Mouse (Mus musculus) liver, postnatal 0 days (tissue): ENCODE data around the gene Gstp3.

Experiments used
- CTCF ChIP-seq: sonication (generic); IDR thresholded peaks from 2 replicates; pipeline ENCODE4 v1.5.1; 2016; ENCODE audit warnings: antibody characterized with exemption, low read depth
- EP300 ChIP-seq: IDR thresholded peaks from 2 replicates; pipeline ENCODE4 v1.6.1; 2016; ENCODE audit warnings: antibody characterized with exemption, low read depth, mild to moderate bottlenecking

DNA sequence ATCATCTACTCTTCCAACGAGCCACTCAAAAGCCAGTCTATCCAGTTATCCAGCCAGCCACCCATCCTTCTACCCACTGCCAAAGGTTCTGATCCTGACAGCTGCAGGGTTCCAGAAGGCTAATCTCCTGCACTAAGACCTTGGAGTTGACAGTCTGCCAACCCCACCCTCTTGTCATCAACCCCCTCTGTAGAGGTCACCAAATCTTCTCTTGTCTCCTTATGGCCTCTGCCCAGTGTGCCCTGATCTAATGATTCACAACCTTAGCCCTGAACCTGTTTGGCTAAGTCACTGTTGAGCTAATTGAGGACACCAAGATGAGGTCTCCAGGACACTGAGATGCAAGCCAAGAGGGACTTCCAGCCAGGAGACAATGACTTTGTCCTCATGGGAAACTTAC is 20.2 kb upstream of the Gstp3 start:
- TF ChIP-seq CTCF (no peak), EP300 (no peak)
